Mouse (Mus musculus): ENCODE results near the gene Gm12166.

Gm12166 gene

GRCm38 (mm10) chr11:46041607-46042267 is 10.4 kb downstream of the Gm12166 start:
- ChIA-PET CTCF (no interaction called here), POLR2A (interaction anchor here in 1 of 4 experiments (0.6 to 1.3 kb wide), 5 partner anchors 11 to 81 kb away, joined by 3 to 5 read pairs (median 3); partner anchors contain the start of gene Adam19)

DNA sequence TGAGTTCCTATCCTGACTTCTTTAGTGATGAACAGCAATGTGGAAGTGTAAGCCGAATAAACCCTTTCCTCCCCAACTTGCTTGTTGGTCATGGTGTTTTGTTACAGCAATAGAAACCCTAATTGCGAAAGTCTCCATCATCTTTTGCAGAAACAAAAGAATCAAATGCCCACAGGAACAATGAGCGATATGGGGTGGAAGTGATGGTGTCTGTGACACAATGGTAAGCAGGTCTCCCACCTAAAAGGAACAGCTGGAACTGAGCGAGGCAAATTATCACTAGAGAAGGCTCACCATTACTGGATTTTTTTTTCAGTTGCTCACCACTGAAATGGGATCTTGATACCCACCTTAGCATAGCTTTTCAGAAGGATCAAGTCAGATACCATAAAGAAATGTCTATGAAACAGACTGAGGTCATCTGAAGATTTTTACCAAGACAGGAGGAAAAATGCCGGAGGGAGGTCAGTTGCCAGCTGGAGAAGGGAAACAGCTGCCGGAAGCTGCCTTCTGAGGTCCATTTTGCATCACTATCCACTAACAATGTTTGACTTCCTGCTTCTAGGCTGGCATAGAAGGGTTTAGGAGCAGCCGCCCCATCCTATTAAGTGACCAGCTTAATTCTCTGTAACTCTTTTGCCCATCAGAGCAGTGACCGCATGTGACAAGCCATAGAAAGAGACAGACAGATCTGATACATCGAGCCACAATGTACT is 11.1 kb downstream of the Gm12166 start:
- CTCF ChIA-PET, result interaction anchor here in 1 of 4 experiments (0.7 kb wide), 1 partner anchor 86 kb away, joined by 4 read pairs; no protein-coding TSS in a partner anchor

DNA sequence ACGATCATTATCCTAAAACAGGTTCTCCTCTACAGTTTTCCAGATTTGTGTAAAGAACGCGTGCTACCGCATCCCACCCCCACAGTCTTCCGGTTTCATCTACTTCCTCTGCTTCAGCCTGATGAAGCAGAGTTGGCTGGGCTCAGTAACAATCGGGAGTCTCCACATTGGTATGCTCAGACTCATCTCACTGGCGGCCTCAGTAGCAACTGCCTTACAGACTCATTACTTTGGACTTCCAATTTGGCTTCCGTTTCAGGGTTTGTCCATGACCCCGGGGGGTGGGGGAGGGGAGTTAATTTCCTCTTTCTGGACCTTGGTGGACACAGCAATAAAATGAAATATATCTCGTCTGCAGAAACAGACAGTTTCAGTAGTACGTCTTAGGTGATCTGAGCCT is 12.8 kb downstream of the Gm12166 start:
- ChIA-PET POLR2A (interaction anchor here in 2 of 4 experiments (0.7 to 1.6 kb wide), 4 partner anchors 26 to 94 kb away, joined by 3 to 4 read pairs (median 3); partner anchors contain the start of gene Lsm11 (in 1 of the 2)), CTCF (no interaction called here)

More for the DNA sequence above, 11.1 kb downstream of the Gm12166 start:
- POLR2A ChIA-PET, result interaction anchor here in 1 of 4 experiments (0.7 to 1.3 kb wide), 5 partner anchors 10 to 81 kb away, joined by 3 to 5 read pairs (median 3); partner anchors contain the start of gene Adam19

GRCm38 (mm10) chr11:46038901-46039300 is 13.2 kb downstream of the Gm12166 start:
- CTCF ChIA-PET, result no interaction called here

GRCm38 (mm10) chr11:46036374-46036773 is 15.7 kb downstream of the Gm12166 start:
- ChIA-PET POLR2A (interaction anchor here in 1 of 4 experiments (0.5 kb wide), 1 partner anchor 108 kb away, joined by 3 read pairs; no protein-coding TSS in a partner anchor), CTCF (no interaction called here)

More at GRCm38 (mm10) chr11:46038901-46039300, 13.2 kb downstream of the Gm12166 start:
- POLR2A ChIA-PET, result interaction anchor here in 2 of 4 experiments (0.5 to 1.6 kb wide), 5 partner anchors 17 to 94 kb away, joined by 3 to 4 read pairs (median 3); partner anchors contain the start of gene Lsm11 (in 1 of the 2)

DNA sequence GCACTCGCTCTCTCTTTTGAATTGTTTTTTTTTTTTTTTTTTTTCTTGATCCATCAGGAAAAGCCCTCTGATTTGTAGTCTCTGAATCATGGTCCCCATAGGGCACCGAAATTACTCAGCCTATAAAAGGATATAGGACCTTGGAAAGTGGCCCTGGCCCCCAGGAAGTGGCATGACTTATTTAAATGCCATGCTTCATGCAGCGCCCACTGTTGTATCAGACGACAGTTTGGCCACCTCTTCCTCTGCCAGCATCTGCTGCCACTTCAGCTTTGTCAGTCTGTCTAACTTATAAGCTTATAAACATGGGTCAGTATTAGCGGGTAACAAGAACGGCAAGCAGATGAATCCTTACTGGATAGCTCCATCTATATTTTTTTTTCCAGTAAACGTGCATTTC is 19.2 kb downstream of the Gm12166 start:
- CTCF ChIA-PET, result interaction anchor here in 2 of 4 experiments (0.5 to 0.7 kb wide), 2 partner anchors 23 to 183 kb away, joined by 3 read pairs; no protein-coding TSS in a partner anchor
- POLR2A ChIA-PET, result interaction anchor here in 1 of 4 experiments (0.7 kb wide), 1 partner anchor 87 kb away, joined by 3 read pairs; no protein-coding TSS in a partner anchor

- ChIA-PET POLR2A (interaction anchor here in 1 of 4 experiments (0.6 to 1.2 kb wide), 3 partner anchors 15 to 88 kb away, joined by 3 to 4 read pairs (median 4); partner anchors contain the start of gene Adam19), CTCF (interaction anchor here in 2 of 4 experiments (0.6 to 1.6 kb wide), 4 partner anchors 11 to 445 kb away, joined by 3 to 13 read pairs (median 4); no protein-coding TSS in a partner anchor)
Observed at GRCm38 (mm10) chr11:46031470-46031869, 20.7 kb downstream of the Gm12166 start.

- ChIA-PET CTCF (interaction anchor here in 3 of 4 experiments (0.5 to 1.0 kb wide), 5 partner anchors 14 to 205 kb away, joined by 3 to 4 read pairs (median 3); partner anchors contain the start of gene Fndc9 (in 1 of the 3)), POLR2A (interaction anchor here in 2 of 4 experiments (0.6 to 1.2 kb wide), 2 partner anchors 12 to 46 kb away, joined by 3 to 5 read pairs; no protein-coding TSS in a partner anchor)
Observed at GRCm38 (mm10) chr11:46030026-46030425, 22.1 kb downstream of the Gm12166 start.

DNA sequence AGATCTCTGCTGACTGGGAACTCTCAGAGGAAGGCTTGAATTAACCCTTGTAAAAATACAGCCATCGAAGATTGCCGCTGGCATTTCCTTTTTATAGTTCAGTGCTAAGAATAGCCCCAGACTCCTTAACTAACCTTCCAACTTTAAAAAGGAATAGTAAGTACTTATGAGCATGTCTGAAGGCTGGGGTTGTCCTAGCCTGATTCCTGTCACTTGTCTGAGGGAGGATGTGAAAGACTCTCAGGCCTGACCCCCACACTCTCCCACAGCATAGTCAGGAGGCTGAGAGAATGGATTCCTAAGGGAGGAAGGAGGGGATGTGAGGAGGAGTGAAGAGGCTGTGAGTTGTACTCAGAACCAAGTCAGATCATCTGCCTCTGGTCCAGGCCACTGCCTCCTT is 22.6 kb downstream of the Gm12166 start:
- CTCF ChIA-PET, result interaction anchor here in 1 of 4 experiments (0.6 kb wide), 1 partner anchor 170 kb away, joined by 3 read pairs; no protein-coding TSS in a partner anchor
- POLR2A ChIA-PET, result no interaction called here

DNA sequence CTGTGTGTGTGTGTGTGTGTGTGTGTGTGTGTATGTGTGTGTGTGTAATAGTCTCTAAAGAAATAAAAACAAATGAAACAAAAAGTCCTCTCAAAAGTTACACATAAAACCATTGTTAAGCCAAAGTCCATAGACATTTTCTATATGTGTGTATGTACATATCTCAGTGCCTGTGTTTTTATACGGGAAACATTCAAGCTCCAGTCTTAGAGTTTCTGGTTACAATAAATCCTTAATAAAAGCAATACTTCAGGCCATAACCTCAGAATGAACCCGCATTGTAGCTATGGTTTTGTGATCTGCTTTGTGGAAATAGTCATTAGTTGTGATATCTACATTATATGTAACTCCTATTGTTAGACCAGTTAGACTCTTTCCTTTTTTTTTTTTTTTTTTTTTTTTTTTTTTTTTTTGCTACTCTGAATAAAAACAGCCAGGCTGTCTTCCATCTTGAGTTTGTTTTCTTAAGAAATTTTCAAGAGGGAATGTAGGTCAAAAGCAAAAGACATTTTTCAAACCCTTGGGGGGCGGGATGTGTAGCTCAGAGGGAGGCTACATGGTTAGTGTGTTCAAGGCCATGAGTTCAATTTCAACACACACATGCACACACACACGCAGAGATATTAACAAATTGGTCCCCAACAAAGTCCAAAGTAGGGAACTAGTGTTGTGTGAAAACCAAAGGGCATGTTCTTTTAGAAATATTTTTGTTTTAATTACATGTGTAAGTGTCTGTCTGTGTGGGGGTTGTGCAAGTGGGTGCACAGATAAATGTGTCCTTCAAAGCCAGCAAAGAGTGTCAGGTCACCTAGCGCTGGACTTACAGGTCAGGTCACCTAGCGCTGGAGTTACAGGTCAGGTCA is 23.9 kb downstream of the Gm12166 start:
- POLR2A ChIA-PET, result interaction anchor here in 1 of 4 experiments (0.7 kb wide), 1 partner anchor 171 kb away, joined by 3 read pairs; no protein-coding TSS in a partner anchor
- CTCF ChIA-PET, result no interaction called here

DNA sequence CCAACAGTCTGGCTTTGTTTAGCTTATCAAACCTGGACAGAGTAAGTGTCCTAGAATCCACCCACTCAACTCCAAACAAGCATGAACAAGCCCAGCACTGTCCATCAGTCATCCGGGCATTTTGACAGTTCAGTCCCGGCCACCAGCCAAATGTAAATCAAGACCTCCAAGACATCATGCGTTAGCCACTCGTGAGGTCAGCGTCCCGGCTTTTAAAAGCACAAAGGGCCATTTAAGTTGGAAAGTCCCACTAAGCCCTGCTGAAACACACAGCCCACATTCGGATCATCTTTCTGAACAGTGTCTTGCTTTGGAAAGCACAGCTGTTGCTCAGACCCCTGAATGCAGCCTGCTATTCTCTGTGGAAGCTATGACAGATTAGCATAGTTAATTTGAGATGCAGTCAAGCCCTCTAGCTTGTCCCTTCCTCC is 26.1 kb downstream of the Gm12166 start:
- ChIA-PET CTCF (interaction anchor here in 2 of 4 experiments (0.6 to 1.5 kb wide), 4 partner anchors 9 to 190 kb away, joined by 3 to 4 read pairs (median 4); partner anchors contain the start of gene Lsm11 (in 1 of the 2)), POLR2A (no interaction called here)

DNA sequence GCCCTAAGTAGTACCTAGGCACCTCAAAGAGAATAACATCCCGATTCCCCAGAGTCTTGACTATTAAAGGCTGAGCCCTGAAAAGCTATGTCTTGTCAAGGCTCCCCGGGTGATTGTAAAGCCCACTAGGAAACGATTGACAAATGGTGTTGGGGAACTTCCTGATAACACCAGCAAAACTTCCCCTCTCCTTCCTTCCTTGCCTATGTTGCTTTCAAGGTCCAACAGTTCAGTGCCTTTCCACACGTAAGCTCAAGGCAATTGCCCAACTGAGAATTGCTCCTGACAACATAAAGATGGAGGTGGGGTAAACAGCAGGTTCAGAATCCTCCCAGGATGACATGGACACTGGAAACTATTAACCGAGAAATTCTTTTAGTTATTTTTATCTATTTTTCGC is 29.1 kb downstream of the Gm12166 start:
- CTCF ChIA-PET, result no interaction called here
- POLR2A ChIA-PET, result interaction anchor here in 2 of 4 experiments (0.5 to 0.6 kb wide), 2 partner anchors 26 to 326 kb away, joined by 3 to 9 read pairs; no protein-coding TSS in a partner anchor

GRCm38 (mm10) chr11:46021850-46022249 is 30.3 kb downstream of the Gm12166 start:
- CTCF ChIA-PET, result interaction anchor here in 3 of 4 experiments (0.6 to 1.3 kb wide), 6 partner anchors 149 to 846 kb away, joined by 3 to 7 read pairs (median 3); no protein-coding TSS in a partner anchor

DNA sequence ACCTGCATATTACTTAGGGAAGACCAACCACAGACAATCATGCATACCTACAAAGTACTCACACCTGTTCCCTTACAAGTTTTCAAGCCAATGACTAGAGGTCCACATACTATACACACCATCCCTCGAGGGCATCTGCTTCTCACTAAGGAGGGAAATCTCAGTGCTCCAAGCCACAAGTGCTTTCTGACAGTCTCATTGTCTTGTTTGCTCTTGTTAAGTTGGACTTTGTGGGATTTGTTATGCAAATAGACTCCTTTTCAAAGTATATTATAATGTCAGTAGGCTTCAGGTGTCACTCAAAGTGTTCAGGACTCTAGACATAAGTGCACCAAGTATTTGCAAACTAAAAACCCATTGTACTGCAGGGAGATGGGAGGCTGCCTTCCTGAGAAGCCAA is 31.9 kb downstream of the Gm12166 start:
- ChIA-PET POLR2A (no interaction called here), CTCF (interaction anchor here in 3 of 4 experiments (0.5 to 1.3 kb wide), 3 partner anchors 11 to 195 kb away, joined by 3 read pairs; no protein-coding TSS in a partner anchor)

More at GRCm38 (mm10) chr11:46021850-46022249, 30.3 kb downstream of the Gm12166 start:
- POLR2A ChIA-PET, result interaction anchor here in 1 of 4 experiments (0.8 to 1.0 kb wide), 2 partner anchors 17 to 36 kb away, joined by 3 read pairs; no protein-coding TSS in a partner anchor

- ChIA-PET POLR2A (interaction anchor here in 1 of 4 experiments (1.0 kb wide), 1 partner anchor 140 kb away, joined by 3 read pairs; no protein-coding TSS in a partner anchor), CTCF (interaction anchor here in 2 of 4 experiments (0.8 to 0.9 kb wide), 2 partner anchors 10 to 259 kb away, joined by 3 read pairs; no protein-coding TSS in a partner anchor)
Observed at GRCm38 (mm10) chr11:46016061-46016460, 36.1 kb downstream of the Gm12166 start.
